Mouse (Mus musculus) lung, postnatal 10 days (tissue): Measurements from ENCODE around the gene Msmb.
A peak's percentile ranks its signal among the peaks of the same experiment; 100 is the strongest.
"Not testable (repeated sequence)": the region's sequence is repeated elsewhere in the genome, so short reads cannot be mapped to it uniquely, and the experiment has no call there.

ENCODE experiments used
- DNase-seq: peaks from one replicate; pipeline ENCODE4 v3.0.0; 2021

The Msmb gene

DNA sequence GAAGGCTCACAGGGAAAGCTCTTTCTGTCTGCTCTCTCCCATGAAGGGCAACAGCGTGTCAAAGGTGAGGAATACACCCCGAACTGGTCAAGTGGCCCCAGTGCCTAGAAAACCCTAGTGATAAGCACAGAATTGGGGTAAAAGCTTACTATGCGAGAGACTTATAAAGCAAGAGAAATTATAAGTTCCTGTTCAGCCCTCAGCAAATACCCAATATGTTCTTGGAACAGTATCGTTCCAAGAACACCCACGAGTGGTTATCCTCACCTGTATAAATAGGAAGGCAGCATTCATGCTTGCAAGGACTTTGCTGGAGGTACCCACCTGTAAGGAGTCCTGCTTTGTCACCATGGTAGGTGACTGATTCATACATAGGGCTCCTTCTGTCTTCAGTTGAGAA, at the start of gene Msmb:
TSS of gene Msmb (plus strand) at position 301 of the 400 bp plus-strand sequence.
- DNase-seq = no peak

DNA sequence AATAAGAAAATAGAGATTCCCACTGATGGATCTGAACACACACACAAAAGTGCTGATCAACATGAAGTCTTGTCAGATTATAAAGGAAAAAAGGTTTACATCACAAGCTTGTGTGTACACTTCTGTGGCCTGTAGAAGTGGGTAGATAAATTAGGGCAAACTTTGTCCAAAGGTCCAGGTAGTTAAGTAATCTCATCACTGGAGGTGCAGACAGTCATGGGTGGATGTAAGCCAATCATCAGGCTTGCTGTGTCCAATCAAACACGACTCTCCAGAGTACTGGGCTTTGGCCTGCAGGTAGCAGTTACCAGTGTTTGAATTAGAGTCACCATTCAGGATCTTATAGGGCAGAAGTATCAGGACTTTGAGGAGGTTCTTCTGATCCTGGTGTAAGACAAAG, 48.8 kb upstream of the Msmb start:
- no peak for DNase-seq

DNA sequence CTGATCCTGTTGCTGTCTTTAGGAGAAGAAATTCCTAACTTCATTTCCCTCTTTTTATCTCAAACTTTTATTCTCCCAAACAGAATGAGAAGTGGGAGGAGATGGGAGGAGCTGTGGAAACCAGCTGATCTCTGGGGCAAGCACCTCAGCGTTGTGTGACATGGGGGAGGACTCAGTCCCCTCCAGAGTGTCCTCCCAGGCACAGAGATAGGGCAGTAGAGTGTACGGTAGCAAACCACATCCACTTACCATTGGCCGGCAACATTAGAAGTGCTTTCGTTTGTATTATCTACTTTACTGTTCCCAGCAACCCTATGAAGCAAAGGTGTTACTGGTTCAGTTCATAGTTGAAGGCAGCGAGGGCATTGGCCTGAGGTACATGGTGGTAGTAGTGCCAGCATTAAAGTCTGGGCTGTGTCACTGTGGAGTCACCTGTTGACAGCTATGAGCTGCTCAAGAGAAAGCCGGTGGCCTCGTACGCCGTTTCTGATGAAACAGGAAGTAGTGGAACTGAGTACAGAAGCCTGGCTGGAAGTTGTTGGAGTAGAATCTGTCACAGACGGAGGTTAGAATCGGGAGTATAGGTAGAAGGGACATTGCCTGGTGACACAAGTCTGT, 48.2 kb upstream of the Msmb start:
- no peak for DNase-seq

DNA sequence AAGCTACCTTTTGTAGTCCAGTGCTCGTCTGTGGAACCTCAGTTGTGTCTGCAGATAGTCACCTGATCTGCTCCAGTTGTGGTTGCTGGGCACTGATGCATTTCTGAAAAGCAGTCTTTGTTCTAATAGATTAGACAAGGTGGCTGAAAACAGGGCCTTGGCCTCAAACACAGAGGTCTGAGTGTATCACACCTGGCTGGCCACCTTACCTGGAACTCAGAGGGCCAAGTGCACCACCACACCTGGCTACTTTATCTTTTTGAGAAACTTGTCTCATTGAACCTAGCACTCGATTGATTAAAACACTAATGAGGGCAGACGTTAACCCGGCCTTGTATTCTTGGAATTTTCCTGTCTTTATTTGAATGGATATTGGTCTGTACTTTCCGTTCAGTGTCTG, 46.2 kb upstream of the Msmb start:
- no peak for DNase-seq

DNA sequence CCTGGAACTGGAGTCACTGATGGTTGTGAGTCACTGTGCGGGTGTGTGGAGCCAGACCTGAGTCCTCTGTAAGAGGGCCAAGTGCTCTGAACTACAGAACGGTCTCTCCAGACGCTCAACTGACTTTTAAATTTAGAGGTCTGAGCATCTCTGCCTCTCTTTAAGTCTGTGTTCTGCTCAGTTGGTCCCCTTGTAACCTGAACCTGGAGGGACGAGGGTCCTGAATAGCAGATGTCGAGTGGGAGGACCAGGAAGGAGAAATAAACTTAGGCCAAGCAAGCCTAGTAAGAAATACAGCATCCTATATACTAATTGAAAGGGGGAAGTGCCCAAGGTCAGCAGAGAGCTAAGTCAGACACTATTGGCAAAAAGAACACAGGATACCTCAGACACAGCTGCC, 45.1 kb upstream of the Msmb start:
- no peak for DNase-seq

DNA sequence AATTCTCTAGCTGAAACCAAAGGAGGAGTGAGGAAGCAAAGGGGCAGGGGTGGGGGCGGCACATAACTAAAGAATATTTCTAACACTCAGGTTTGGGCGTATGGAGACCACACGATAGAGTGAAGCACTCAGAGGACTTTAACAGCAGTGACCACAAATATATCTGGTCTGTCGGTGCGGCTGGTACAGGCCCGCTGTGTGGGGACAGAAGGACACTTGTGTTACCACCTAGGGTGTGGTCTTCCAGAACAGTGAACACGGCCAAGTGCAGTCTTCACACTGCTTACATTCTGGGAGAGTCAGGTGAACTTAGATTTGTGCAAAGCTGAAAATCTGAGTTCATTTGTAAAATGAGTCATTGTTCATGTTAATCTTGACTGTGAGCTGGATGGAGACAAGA, 44.1 kb upstream of the Msmb start:
- DNase-seq = no peak

DNA sequence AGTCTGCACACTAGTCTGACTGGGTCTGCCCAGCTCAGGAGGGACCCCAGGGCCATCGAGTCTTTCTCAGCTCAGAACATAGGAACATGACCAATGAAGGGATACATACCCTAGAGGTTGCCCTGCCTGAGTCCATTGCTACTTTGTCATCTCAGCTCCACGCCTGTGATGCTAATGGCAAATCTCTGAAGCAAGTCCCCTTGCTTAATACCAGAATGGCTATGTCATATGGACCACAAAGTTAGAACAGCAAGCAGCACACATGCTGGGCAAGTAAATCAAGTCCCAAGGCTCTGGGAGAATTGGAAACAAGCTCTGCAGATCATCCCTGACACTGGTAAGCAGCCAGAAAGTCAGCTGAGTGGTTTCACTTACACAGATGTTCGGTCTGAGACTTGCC, 42.9 kb upstream of the Msmb start:
- no peak for DNase-seq

DNA sequence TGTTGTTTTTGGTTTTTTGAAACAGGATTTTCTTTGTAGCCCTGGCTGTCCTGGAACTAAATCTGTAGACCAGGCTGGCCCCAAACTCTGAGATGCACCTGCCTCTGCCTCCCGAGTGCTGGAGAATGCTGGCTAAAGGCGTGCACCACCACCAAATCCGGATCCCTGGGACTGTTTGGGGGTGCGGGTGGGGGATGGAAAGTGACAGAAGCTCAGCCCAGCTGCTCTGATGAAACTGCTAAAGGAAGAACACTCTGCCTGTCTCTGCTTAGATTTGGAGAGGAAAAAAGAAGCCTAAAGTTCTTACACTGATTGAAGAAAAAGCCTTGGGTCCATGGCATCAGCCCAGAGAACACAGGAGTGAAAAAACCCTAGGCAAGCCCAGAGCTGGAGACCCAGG, 38.3 kb upstream of the Msmb start:
- DNase-seq = no peak

DNA sequence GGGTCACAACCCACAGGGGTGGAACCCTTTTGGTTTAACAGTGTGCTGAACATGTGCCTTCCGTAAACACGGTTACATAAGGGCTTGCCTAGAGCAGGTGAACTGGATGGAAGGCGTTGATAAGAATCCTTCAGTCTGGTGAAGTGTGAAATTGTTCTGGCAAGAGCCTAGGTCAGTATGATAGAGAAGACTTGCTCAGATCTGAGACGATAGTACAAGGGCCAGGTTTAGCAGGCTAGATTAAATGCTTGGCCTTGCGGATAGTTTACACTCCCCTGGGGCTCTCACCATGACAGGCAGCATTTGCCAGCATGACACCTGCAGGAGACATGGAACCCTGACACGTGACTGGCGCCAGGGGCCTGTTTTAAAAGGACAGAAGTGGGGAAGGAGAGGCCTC, 36.2 kb upstream of the Msmb start:
- no peak for DNase-seq

DNA sequence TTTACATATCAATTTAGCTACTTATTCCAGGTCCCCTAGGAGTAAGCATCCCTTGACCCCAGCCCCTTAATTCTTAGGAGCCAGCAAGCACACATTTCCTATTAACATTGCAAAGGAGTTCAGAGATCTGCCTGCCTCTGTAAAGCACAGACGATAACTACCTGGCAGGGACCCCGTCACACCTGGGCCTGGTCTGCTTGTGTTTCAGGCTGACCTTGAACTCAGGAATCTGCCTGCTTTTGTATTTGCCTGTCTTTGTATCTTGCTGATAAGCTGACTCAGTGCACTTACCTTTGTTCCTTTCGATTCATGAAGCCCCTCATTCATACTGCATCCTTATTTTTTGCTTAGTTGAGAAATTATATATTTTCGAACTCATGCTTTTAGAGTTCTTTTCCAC, 34.9 kb upstream of the Msmb start:
- DNase-seq = no peak

DNA sequence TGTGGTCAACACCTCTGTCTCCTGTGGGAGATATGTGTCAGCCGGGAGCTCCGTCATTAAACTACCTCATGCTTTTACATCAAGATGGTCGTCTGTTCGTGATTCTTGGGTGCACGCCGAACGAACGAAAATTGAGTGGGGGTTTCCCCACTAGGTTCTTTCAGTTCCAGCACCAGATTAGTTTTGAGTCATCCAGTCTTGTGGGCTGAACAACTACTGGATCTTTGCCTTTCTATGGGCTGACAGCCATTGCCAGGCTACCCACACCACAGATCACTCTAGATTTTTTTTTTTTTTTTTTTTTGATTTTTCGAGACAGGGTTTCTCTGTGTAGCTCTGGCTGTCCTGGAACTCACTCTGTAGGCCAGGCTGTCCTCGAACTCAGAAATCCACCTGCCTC, 29.7 kb upstream of the Msmb start:
- not testable (repeated sequence) for DNase-seq

DNA sequence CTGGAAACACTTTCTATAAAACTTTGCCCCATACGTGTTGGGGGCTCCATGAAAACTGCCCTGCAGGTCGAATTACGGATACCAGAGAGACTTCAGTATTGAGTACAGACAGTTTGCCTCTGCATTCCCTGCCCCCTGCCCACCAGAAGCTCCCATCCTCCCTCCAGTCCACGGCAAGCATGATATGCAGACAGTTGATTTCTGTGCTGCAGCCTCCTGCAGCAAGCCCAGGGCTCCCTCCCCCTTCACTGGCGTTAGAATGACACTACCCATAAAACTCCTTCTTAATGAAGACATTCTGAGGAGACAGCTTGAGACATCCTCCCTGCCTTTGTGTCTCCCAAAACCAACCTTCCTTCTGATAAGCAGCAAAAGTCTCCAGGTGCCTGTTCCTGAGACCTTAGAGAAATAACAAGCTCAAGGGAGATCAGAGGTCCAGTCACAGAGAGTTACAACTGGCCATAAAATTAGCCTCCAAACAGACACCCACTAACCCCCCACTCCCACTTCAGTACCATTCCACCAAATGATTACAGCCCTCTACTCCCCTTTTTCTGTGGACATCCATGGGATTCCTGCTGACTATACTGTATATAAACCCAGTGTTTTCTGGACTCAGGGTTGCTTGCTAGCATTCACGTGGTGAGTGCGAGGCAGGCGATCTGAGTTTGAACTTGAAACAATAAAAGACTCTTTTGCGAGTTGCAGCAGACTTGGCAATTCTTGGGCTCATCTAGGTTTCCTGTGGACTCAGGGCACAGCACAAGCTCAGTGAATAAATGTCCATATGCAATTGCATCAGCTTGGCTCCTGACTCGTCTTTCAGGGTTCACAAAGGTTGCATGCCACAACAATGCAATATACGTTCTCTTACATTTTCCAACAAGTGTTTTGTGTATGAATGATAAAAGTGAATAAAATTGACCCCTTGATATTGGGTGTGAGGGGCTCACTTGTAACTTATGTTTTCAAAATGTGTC, 20.6 kb upstream of the Msmb start:
- no peak for DNase-seq

DNA sequence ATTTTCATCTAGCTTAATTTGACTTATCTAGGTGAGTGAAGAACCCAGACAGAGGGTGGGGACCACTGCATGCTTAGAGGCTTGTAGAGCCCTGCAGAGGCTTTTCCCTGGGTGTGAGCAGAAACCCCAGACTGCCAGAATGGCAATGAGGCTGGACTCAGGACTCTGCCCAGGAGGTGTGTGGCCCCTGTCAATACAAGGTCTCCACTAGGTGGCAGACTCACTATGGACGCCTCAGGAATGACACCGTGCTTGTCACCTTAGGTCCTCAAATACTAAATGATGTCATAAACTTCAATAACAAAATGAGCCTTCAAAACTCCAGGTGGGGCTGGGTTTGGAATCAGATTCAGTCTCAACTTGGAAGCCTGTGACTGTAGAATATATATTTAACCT, 19.9 kb upstream of the Msmb start:
- peak; percentile 37 for DNase-seq

DNA sequence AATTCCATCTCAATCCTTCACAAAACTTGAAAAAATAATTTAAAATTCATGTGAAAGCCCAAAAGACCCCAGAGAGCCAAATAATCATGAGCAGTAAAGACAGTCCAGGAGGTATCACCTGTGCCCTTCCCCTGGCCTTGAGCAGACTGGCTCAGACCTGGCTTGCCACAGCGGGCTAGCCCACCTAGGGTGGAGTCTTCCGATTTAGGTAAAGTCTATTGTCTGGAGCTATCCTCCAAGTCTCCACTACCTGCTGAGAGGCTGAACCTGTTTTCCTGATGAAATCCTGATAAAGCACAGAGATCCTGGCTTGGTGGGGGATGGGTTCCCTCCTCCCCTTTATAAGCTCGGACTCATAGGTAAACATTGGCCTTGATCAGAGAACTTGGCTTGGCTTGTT, 17.6 kb upstream of the Msmb start:
- no peak for DNase-seq

DNA sequence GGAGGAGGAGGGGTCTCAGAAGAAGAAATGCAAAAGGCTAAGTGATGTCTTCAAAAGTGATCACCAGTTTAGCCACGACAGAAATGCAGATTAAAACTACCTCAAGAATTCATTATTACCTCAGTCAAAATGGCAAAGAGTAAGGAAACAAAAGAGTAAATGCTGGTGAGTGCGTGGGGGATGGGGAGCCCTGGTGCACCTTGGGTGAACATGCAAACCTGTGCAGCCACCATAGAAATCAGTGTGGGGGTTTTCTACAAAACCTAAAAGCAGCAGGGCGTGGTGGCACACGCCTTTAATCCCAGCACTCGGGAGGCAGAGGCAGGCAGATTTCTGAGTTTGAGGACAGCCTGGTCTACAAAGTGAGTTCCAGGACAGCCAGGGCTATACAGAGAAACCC, 16.6 kb upstream of the Msmb start:
- DNase-seq = not testable (repeated sequence)

DNA sequence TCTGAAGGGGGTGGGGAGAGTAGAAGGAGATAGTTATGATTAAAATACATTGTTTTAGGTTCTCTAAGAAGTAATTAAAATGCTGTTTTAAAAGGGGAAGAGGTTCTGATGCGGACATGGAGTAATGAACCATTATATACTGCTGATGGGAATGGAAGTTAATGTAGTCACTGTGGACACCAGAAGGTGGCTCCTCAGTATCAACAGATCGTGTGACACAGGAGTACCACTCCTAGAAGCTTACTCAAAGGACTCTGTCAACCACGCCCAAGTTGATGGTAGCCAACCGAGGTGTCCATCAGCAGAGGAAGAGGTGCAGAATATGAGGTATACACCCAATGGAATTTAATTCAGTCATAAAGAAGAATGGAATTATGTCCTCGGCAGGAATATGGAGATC, 13.4 kb upstream of the Msmb start:
- DNase-seq = no peak

DNA sequence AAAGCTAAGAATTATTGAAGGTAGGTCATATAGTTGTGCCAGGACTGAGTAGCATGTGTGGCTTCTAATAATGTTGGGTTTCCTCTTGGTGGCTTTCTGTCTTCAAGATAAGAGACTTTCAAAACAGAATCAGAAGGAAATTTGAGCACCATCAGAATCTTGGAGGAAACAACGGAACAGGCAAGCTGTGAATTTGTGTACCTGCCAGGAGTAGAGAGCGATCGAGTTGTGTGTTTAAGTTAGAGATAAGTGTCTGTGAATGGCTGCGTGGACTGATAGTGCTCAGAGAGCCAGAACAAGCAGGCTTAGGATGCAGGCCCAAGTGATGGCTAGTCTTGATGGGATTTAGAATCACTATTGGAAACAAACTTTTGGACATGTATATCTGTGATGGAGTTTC, 10.0 kb upstream of the Msmb start:
- no peak for DNase-seq

DNA sequence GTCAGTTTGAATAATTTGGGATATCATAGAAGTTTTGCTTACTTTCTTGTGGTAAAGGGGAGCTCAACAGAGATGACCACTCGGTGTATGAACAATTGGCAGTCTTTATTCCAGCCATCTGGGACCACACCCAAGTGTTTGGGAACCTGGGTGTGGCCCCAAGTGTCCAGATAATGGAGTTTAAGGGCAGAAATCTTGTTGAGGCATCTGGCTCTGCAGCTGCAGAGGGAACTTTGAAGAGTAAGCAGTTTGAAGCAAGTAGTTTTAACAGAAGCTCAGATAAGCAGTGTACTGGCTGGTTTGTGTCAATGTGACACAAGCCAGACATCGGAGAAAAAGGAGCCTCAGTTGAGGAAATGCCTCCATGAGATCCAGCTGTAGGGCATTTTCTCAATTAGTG, 7.5 kb upstream of the Msmb start:
- no peak for DNase-seq

DNA sequence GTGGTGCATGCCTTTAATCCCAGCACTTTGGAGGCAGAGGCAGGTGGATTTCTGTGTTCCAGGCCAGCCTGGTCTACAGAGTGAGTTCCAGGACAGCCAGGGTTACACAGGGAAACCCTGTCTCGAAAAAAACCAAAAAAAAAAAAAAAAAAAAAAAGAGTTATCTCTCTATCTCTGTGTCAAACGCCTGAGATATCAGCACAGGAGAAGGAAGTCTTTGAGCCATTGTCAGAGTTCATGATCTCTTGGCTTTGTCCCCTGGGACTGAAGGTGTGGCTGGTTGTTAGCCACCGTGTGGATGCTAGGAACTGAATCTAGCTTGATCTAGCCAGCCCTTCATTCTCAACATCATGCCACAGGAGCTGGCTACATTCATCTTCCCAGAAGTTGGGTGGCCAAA, 5.4 kb upstream of the Msmb start:
- DNase-seq = not testable (repeated sequence)

DNA sequence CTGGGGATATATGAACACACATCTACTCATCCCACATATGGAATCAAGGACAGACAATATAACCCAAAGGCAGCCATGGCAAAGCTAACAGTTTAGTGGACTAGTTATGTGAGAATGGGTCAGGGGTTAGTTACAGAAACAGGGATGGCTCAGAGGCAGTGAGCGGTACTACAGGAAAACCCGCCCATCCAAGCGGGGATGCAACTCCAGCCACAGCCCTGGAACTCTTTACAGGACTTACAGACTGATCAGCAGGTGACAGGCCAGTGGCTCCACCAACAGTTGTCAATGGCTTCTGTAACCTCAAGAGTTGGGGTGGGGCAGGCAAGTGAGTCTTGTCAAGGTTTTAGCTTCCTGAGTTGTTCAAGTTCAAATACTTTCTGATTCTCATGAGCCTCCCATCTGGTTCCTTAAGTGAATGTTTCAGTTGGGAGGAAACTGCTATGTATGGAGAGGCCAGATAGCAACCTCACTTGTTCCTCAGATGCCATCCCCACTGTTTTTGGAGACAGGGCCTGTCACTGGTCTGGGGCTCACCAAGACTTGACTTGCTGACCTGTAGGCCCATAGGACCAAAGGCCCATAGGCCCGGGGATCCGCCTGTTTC, 1.4 kb upstream of the Msmb start:
- no peak for DNase-seq

DNA sequence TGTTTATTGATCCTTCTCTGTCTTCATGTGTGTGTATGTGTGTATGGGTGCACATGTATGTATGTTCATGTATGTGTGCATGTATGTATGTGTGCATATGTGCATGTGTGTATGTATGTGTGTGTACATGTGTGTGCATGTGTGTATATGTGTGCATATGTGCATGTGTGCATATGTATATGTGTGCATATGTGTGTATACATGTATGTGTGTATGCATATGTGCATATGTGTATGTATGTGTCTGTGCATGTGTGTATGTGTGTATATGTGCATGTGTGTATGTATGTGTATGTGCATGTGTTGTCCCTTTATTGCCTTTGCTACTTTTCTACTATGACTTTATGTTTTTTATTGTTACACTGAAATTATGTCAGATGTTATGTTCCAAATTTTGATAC, 2.9 kb downstream of the Msmb start:
- no peak for DNase-seq

DNA sequence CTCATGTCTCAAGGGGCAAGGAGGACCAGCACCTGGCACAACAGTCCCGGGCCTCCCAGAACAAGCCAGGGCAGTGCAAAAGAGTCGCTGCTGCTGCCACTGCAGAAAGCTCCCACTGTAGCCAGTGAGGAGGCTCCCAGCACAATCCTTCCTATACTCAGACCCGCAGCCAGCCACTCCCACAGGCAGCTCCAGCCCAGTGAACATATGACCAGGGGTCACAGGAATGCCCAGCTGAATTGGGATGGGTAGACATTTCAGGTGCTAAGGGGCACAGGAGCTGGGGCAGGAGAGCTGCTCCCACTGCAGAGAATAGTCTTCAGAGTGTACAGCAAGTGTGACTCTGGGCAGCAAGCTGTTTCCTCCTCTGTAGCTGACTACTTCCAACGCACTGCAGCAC, 3.6 kb downstream of the Msmb start:
- no peak for DNase-seq

DNA sequence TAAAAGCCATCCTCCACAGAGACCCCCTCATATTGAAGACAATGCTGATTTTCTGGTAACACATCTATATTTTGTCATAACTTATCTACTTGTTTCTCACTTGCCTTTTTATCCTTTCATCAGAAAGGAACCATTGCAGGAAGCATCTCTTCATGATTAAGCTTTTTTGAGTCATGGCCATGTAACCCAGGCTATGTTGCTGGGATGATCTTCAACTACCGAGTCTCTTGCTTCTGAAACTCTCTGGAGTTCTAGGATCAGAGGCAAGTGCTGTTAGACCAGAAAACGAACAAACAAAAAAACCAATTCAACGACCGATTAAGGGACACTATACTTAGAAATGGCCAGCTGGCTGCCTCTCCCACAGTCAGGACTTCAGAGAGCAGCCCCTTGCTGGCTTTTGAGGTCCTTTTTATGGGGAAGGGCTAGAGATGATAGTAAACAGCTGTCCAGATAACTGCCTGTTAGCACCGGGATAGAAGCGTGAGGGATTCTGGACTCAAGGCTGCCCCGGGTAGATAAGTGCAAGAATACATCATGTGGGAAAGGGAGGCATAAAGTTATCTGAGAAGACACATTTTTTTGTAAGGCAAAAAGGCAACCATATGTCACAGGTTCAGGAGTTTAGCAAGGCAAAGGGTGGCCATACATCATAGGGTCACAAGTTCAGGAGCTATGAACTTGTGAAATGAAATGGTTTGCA, 4.1 kb downstream of the Msmb start:
- no peak for DNase-seq

DNA sequence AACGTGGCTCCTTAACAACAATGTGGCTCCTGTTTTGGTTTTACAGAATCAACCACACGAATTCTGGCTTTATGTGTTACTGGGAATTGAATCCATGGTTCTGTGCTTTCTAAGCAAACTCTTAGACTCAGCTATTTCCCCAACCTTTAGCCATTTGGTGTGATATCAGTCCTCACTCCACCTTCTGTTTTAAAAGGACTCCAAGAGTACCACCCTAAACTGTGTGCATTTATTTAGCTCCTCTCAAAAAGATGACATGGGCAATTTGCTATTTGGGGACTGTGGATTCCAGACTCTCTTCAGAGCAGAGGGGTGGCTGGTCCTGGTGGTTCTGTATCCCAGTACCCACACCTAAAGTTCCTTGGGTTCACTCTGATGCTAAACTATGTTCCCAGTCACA, 4.8 kb downstream of the Msmb start:
- DNase-seq = no peak
